Mouse (Mus musculus) myocyte (in vitro differentiated cells): ENCODE data around the gene Lrig1.

ENCODE experiments used
- CEBPB ChIP-seq: IDR thresholded peaks from 2 replicates; pipeline ENCODE4 v1.6.1; 2011; ENCODE audit warnings: mild to moderate bottlenecking, moderate library complexity; ENCODE audit not compliant: poor library complexity, insufficient read depth, severe bottlenecking
- POLR2AphosphoS2 ChIP-seq: IDR thresholded peaks from one replicate; pipeline ENCODE4 v1.6.1; 2011; ENCODE audit warnings: low read depth, control low read depth; ENCODE audit not compliant: insufficient read length

- TF ChIP-seq POLR2AphosphoS2 = no peak
- no peak for TF ChIP-seq CEBPB
These were observed 62.9 kb downstream of the Lrig1 start for GRCm38 (mm10) chr6:94637024-94637434.
